Mouse (Mus musculus) heart, embryonic 11.5 days (tissue): ENCODE data around the gene Lbh. TPM values are rescaled to one million over a fixed set of nuclear protein-coding genes. Genes with fewer than 3 reads are reported as not detected.

Experiments used
- ATAC-seq: fragments of 200-750 bp; cut with Nextera tagmentation; replicated peaks from 2 replicates; pipeline ENCODE4 v1.8.0; 2017; ENCODE audit warnings: moderate library complexity; ENCODE audit not compliant: insufficient number of reproducible peaks, low FRiP score, low TSS enrichment
- H3K27ac ChIP-seq: fragments of 300-500 bp; sonication (generic); 2 replicates; pipeline ENCODE4 v1.5.1; 2014; ENCODE audit warnings: mild to moderate bottlenecking, low read depth, low read length
- H3K27me3 ChIP-seq: fragments of 300-500 bp; sonication (generic); 2 replicates; pipeline ENCODE4 v1.6.1; 2014; ENCODE audit warnings: mild to moderate bottlenecking, low read length, mixed read lengths; ENCODE audit not compliant: control insufficient read depth, insufficient read depth
- H3K36me3 ChIP-seq: fragments of 300-500 bp; sonication (generic); 2 replicates; pipeline ENCODE4 v1.6.1; 2014; ENCODE audit warnings: mild to moderate bottlenecking, low read length, moderate library complexity, mixed read lengths; ENCODE audit not compliant: control insufficient read depth, insufficient read depth
- H3K4me1 ChIP-seq: fragments of 300-500 bp; sonication (generic); 2 replicates; pipeline ENCODE4 v1.6.1; 2014; ENCODE audit warnings: low read length; ENCODE audit not compliant: control insufficient read depth, insufficient read depth
- H3K4me2 ChIP-seq: fragments of 300-500 bp; sonication (generic); 2 replicates; pipeline ENCODE4 v1.6.1; 2014; ENCODE audit warnings: mild to moderate bottlenecking, moderate library complexity
- H3K4me3 ChIP-seq: fragments of 300-500 bp; sonication (generic); 2 replicates; pipeline ENCODE4 v1.5.1; 2014; ENCODE audit warnings: low read depth, low read length
- H3K9ac ChIP-seq: fragments of 300-500 bp; sonication (generic); 2 replicates; pipeline ENCODE4 v1.6.1; 2014; ENCODE audit warnings: mild to moderate bottlenecking, low read depth, low read length, moderate library complexity
- H3K9me3 ChIP-seq: fragments of 300-500 bp; sonication (generic); replicated peaks from 2 replicates; pipeline ENCODE4 v1.6.1; 2016; ENCODE audit warnings: low read length; ENCODE audit not compliant: control insufficient read depth
- WGBS: fragments of 180-500 bp; shearing (Covaris S2); extraction: QIAGEN DNeasy Blood & Tissue Kit; methylation state at CpG from one replicate; pipeline ENCODE4 v1.1.7; 2014; ENCODE audit not compliant: insufficient replicate concordance; 5-methylcytosine and 5-hydroxymethylcytosine counted together
- polyA plus RNA-seq: library from polyadenylated mRNA; unstranded; fragments of >200 nt; fragmentation: Nextera tagmentation; extraction: Ambion mirVana; gene quantifications from 2 replicates; pipeline ENCODE4 v1.2.1, GENCODE M21; 2014

Gene Lbh
- polyA plus RNA-seq: 19.1 and 22.8 TPM in 2 replicates

DNA sequence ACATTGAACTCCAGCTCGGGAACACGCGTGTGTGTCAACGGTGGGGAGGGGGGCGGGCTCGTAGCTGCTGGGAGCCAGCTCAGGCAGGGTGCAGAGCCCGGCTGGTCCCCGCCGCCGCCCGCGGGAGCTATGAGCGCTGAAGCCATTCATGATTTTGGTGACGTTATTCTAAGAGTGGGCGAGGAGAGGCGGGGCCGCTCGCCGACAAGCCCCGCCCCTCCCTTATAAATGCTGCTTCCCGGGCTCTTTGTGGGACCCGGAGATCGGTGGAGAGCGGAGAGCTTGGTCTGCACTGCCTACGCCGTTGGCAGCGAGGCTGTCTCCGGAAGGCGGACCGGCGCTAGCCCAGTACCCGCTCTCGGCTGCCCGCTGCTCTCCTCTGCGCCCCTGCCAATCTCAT lies at the start of gene Lbh:
Lbh (plus strand) TSS at position 253 of the 400 bp plus-strand sequence.
- Histone ChIP-seq H3K27ac (peak within 1 kb of the TSS; percentile 93), H3K27me3 (no peaks in the 10 kb centered on the region), H3K4me3 (peak within 1 kb of the TSS; percentile 86), H3K9ac (peak within 1 kb of the TSS; percentile 92), H3K36me3 (peaks cover 5% of the 10 kb centered on the region; the same call in 1 of the 2 replicates), H3K4me1 (peaks cover 38% of the 10 kb centered on the region), H3K9me3 (no peaks in the 10 kb centered on the region), H3K4me2 (peak within 1 kb of the TSS; percentile 67)
- WGBS: 0% methylated on average over 35 of the region's 35 CpGs
- peak; percentile 85 for ATAC-seq

DNA sequence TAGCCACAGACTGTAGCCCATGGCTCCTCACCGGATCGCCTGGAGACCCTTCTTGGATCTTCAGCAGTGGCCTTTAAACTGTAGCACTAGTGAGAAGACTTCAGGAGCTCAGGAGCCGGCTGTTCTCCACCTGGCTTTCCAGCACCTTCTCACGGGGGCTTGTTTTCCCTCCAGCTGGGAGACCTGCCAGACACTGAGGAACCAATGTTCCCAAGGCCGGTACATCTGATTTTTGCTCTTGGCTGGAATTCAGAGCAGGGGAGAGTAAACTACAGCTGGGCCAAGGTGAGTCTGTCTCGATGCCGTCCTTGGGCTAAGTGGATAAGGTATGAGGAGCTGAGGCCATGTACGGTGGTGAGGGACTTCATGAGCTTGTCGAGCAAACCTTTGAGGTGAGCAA lies 39.1 kb upstream of the Lbh start:
- H3K27me3 ChIP-seq: no peaks in the 10 kb centered on the region
- no peak overlapping the region for H3K27ac ChIP-seq
- no peaks in the 10 kb centered on the region for H3K4me1 ChIP-seq
- H3K9me3 ChIP-seq: no peaks in the 10 kb centered on the region
- no peaks in the 10 kb centered on the region for H3K36me3 ChIP-seq
- no peak overlapping the region for H3K9ac ChIP-seq
- no peak for ATAC-seq
- WGBS: 83% methylated on average over 9 of the region's 9 CpGs
- no peak overlapping the region for H3K4me2 ChIP-seq
- H3K4me3 ChIP-seq: no peak overlapping the region

DNA sequence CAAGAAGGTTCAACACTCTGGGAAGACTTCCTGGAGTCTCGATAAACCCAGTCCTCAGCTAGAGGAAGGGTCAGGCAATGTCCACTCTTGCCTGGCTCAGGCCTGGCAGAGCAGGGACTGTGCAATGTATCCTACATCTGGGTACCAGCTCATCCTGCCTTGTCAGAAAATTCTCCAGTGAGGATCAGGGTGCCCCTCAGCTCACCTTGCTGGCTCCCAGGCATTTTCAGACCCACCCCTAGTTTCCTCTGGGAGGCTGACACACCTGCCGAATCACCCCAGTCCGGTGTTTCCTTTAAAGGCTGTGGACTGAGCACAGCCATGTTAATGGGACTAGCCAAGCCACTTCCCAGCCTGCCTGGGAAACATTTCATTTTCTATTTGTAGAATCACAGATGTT lies 37.9 kb upstream of the Lbh start:
- H3K4me3 ChIP-seq: no peak overlapping the region
- H3K9ac ChIP-seq: no peak overlapping the region
- no peak overlapping the region for H3K27ac ChIP-seq
- H3K4me1 ChIP-seq: no peaks in the 10 kb centered on the region
- no peaks in the 10 kb centered on the region for H3K36me3 ChIP-seq
- H3K4me2 ChIP-seq: no peak overlapping the region
- H3K27me3 ChIP-seq: no peaks in the 10 kb centered on the region
- WGBS: 71% methylated on average over 3 of the region's 3 CpGs
- no peak for ATAC-seq
- no peaks in the 10 kb centered on the region for H3K9me3 ChIP-seq

DNA sequence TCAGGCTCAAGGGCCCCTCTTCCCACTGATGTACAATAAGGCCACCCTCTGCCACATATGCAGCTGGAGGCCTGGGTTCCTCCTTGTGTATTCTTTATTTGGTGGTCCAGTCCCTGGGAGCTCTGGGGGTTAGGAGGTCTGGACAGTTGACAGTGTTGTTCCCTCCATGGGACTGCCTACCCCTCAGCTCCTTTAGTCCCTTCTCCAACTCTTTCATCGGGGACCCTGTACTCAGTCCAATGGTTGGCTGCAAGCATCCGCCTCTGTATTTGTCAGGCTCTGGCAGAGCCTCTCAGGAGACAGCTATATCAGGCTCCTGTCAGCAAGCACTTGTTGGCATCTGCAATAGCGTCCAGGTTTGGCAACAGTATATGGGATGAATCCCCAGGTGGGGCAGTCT lies 37.1 kb upstream of the Lbh start:
- H3K36me3 ChIP-seq: no peaks in the 10 kb centered on the region
- H3K27me3 ChIP-seq: no peaks in the 10 kb centered on the region
- no peak for ATAC-seq
- no peaks in the 10 kb centered on the region for H3K4me1 ChIP-seq
- H3K4me2 ChIP-seq: no peak overlapping the region
- WGBS: 28% methylated on average over 3 of the region's 3 CpGs
- H3K4me3 ChIP-seq: no peak overlapping the region
- no peak overlapping the region for H3K9ac ChIP-seq
- no peak overlapping the region for H3K27ac ChIP-seq
- no peaks in the 10 kb centered on the region for H3K9me3 ChIP-seq

DNA sequence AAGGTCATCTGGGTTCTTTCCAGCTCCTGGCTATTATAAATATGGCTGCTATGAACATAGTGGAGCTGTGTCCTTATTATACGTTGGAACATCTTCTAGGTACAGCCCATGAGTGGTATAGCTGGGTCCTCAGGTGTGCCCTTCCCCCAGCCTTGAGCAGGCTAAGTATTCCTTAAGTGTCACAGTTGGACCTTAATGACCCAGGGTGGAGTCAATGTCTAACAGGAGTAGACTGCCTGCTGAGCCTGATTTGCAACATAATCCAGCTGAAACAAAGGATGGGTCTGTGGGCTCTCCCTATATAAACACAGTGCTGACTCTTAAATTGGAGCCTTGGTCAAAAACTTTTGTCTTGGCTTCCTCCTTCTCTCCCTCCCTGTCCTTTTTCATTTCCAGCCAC lies 36.3 kb upstream of the Lbh start:
- no peaks in the 10 kb centered on the region for H3K4me1 ChIP-seq
- H3K36me3 ChIP-seq: no peaks in the 10 kb centered on the region
- no peak overlapping the region for H3K9ac ChIP-seq
- H3K9me3 ChIP-seq: no peaks in the 10 kb centered on the region
- no peak overlapping the region for H3K4me3 ChIP-seq
- H3K27ac ChIP-seq: no peak overlapping the region
- no peak overlapping the region for H3K4me2 ChIP-seq
- no peaks in the 10 kb centered on the region for H3K27me3 ChIP-seq
- ATAC-seq: no peak
- 55% methylated on average over 1 of the region's 1 CpGs for WGBS

DNA sequence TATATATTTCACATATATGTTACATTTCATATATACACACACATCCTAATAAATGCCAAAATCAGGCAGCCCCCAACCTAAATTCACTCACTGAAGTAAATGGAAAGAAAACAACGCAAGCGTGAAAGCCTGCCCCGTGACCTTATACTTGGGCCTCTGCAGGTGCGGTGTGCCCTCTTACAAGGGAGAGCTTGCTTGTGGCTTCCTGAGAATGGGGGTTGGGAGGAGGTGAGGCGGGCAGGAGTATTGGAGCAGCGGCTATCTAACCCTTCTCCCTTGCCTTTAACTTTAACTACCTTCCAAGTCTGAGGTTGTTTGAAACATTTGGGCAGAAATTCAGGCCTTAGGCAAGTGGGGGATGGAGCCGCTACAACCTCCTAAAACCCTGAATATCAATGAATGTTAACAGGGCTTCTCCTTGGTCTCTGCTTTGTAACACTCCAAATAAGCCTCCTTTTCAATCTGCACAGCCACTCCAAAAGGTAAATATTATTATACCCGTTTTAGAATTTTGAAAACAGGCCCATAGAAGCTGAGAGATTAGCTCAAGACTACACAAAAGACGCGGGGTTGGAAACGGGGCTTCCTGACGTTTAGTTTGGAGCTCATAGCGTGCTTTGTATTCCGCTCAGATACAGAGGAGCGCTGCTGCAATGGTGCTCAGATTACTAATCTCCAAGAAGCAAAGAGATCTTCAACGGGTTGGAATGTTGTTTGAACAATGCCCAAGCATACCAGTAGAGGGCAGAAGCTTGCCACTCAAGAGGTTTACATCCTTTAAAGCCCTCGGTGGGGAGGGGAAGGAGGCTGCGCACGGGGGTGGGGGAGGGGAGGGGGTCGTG lies 28.3 kb upstream of the Lbh start:
- 19% methylated on average over 20 of the region's 20 CpGs for WGBS

DNA sequence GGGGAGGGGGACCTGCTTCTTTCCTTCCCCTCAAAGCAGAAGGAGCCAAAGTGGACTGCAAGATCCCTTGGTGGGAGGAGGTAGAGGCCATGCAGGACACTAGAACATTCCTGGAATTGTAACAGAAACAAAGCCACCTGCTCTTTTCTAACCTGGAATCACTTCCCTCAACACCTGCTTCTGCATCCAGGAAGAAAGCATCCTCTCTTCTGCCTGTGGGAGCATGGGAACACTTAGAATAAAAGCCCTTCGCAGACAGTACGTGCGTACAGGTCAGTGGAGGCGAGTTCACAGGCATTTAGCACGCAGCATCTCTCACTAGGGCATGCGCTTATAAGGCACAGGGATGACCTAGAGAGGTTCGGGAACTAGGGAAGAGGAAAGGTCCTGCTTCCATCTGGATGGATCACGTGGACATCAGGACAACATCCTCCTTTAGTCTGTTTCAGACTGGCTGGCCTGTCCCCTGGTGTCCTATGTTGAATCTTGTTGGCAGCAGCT lies 27.7 kb upstream of the Lbh start:
- Histone ChIP-seq H3K4me1 (0 out of 2 replicates have a peak, but pooled peaks cover 3% of the 10 kb centered on the region), H3K4me3 (no peak overlapping the region), H3K27ac (no peak overlapping the region), H3K4me2 (peak overlapping the region; percentile 14; the same call in 1 of the 2 replicates), H3K9me3 (no peaks in the 10 kb centered on the region), H3K27me3 (no peaks in the 10 kb centered on the region), H3K9ac (no peak overlapping the region), H3K36me3 (no peaks in the 10 kb centered on the region)
- WGBS: 59% methylated on average over 8 of the region's 8 CpGs
- no peak for ATAC-seq

More for the DNA sequence above, 28.3 kb upstream of the Lbh start:
- peak overlapping the region; percentile 14; the same call in 1 of the 2 replicates for H3K4me2 ChIP-seq
- no peak for ATAC-seq
- no peaks in the 10 kb centered on the region for H3K27me3 ChIP-seq
- H3K9me3 ChIP-seq: no peaks in the 10 kb centered on the region
- H3K9ac ChIP-seq: no peak overlapping the region
- H3K4me1 ChIP-seq: 0 out of 2 replicates have a peak, but pooled peaks cover 3% of the 10 kb centered on the region
- H3K4me3 ChIP-seq: no peak overlapping the region
- H3K27ac ChIP-seq: no peak overlapping the region
- no peaks in the 10 kb centered on the region for H3K36me3 ChIP-seq

DNA sequence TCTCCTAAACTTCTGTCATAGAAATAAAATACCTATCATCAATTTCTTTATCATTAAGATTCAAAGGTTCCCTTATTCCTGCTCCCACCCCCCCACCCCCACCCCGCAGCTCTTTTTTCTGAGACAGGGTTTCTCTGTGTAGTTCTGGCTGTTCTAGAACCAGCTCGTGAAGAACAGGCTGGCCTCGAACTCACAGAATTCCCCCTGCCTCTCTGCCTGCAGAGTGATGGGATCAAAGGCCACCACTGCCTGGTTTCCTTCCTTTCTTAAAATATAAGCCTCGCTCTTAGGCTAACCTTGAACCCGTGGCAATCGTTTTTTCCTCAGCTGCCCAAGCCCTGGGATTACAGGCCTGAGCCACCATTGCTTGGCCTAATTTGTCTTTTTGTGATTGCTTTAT lies 26.5 kb upstream of the Lbh start:
- Histone ChIP-seq H3K9me3 (no peaks in the 10 kb centered on the region), H3K4me1 (0 out of 2 replicates have a peak, but pooled peaks cover 3% of the 10 kb centered on the region), H3K4me3 (no peak overlapping the region), H3K9ac (no peak overlapping the region), H3K4me2 (no peak overlapping the region), H3K27me3 (no peaks in the 10 kb centered on the region), H3K36me3 (no peaks in the 10 kb centered on the region), H3K27ac (no peak overlapping the region)
- no peak for ATAC-seq
- WGBS: 81% methylated on average over 6 of the region's 6 CpGs
